Mouse (Mus musculus): ENCODE results near the gene Gm20920. TPM values are rescaled to one million over a fixed set of nuclear protein-coding genes. Genes with fewer than 3 reads are reported as not detected.

Gene Gm20920
- not detected for polyA plus RNA-seq (2017; shearing (Covaris generic))

GRCm38 (mm10) chrY:51851820-51852219 lies at the start of gene Gm20920:
Gene Gm20920 (plus strand): TSS chrY:51852120.

